Mouse (Mus musculus): ENCODE measurements around the gene Igdcc3. TPM values are rescaled to one million over a fixed set of nuclear protein-coding genes. Genes with fewer than 3 reads are reported as not detected.

The Igdcc3 gene
- total RNA-seq, 2 experiments from 2014 or later: 1.4 to 1.8 TPM

- DNase-seq (ENCODE audit: low spot score in 2 of 2): no peak
Observed at GRCm38 (mm10) chr9:65175939-65176871, 35.2 kb downstream of the Igdcc3 start.

GRCm38 (mm10) chr9:65177497-65177896 is 36.5 kb downstream of the Igdcc3 start:
- DNase-seq (ENCODE audit: low spot score in 2 of 2): no peak

GRCm38 (mm10) chr9:65177912-65178311 is 36.9 kb downstream of the Igdcc3 start:
- DNase-seq (ENCODE audit: low spot score in 2 of 2): no peak

DNA sequence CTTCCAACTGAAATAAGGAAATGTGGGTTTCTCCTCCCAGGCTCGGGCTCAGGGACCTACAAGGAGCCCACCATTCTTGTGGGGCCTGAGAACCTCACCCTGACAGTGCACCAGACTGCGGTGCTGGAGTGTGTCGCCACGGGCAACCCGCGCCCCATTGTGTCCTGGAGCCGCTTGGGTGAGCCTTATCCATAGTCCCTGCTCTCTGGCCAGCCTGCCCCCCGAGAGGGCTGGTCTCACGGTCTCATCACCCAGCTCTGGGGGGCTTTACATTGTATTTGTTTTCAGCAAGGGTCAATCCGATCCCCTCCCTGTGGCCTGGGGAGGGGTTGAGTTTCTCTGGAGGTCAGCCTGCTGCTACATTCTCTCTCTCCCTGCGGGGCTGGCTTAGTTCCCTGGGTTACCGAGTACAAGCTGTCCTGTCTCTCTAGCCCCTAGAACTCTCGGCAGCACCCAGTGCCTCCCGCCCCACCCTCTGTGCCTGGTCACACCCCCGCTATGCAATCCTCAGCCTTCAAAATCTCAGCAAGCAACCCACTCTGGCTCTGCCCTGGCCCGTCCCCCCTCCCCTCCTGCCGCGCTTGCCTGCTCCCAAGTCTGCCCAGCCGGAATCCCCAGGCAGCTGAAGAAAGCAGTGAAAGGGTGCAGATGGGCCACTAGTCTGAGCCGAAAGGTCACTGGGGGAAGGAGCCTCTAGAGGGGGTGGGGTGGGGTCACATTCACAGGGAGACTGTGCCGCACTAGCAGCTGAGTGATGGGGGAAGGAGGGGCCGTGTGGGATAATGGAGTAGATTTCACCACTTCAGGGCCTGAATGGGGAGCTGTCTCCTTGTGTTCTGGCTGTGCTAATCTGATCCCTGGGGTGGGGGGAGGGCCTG is 37.6 kb downstream of the Igdcc3 start:
- DNase-seq (ENCODE audit: low spot score in 2 of 2): no peak

GRCm38 (mm10) chr9:65179817-65180624 is 39.0 kb downstream of the Igdcc3 start:
- no peak for DNase-seq (ENCODE audit: low spot score in 2 of 2)

DNA sequence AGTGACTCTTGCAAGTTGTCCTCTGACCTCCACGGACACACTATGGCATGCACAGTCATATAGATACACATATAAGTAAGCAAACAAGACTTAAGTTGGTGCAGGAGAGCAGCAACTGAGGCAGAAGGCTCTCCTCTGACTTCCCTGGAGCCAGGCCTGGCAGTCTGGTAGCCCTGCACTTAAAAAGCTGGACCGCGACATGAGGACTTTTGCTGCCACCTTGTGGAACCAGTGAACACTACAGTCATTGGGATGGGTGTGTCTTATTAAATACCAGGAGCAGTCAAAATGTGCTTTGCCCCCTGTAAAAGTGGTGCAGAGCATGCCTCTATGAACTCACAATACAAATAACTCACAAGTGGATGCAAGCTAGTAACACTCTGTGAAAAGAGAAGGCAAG is 47.6 kb downstream of the Igdcc3 start:
- peak; percentile 78 to 80 for DNase-seq (ENCODE audit: low spot score in 2 of 2)

DNA sequence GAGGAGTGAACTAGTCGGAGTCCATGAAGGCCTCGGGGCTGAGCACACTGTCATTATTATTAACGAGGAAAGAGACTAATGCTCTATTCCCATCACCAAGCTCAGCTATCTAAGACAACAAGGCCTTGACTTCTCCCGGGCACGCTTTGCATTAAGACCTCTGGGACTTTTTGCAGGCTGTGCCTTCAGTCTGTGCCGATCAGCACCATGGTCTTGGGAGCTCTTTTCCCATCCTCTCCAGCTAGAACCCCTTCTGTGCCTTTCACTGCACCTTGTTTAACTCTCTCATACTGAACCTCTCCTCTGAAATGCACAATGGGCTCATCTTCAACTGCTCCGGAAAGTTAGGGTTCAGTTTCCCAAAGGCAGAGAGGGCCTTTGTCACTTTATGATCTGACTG is 49.3 kb downstream of the Igdcc3 start:
- DNase-seq (ENCODE audit: low spot score in 2 of 2): no peak

DNA sequence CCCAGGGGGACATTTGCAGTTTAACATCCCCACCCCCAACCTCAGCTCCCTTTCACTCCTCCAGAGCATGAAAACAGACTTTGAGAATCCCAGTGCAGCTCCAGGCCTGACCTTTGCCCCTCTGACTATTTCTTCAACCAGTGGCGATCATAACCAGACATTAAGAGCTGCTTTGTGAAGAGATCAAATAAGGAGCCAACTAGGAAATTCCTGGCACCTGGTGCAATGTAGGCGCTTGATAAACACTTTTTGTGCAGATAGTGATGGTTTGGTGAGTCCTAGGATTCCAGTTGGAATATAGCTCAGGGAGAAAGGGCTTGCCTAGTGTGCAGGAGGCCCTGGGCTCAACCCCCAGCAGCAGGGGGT is 50.4 kb downstream of the Igdcc3 start:
- no peak for DNase-seq (ENCODE audit: low spot score in 2 of 2)

- no peak for DNase-seq (ENCODE audit: low spot score in 2 of 2)
Observed at GRCm38 (mm10) chr9:65191755-65192469, 50.9 kb downstream of the Igdcc3 start.

DNA sequence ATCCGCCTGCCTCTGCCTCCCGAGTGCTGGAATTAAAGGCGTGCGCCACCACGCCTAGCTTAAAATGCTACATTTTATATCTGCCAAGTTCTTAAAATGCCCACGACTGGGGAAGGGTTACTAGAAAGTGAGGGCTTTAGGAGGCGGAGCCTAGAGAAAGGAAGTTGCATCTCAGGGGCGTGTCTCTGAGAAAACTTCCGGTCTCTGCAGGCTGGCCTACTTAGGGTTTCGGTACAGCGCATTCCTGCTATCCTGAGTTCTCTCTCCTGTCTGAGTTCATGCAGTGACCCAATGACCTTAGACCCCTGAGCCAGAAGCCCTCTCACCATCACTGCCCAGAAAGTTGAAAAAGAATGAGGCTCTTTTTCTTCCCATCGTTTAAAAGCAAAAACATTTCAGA is 52.2 kb downstream of the Igdcc3 start:
- DNase-seq (ENCODE audit: low spot score in 2 of 2): no peak

GRCm38 (mm10) chr9:65195053-65195452 is 54.1 kb downstream of the Igdcc3 start, which contains the start of gene Parp16:
Gene Parp16 (plus strand): TSS chr9:65195353.
- no peak for DNase-seq (ENCODE audit: low spot score in 2 of 2)

DNA sequence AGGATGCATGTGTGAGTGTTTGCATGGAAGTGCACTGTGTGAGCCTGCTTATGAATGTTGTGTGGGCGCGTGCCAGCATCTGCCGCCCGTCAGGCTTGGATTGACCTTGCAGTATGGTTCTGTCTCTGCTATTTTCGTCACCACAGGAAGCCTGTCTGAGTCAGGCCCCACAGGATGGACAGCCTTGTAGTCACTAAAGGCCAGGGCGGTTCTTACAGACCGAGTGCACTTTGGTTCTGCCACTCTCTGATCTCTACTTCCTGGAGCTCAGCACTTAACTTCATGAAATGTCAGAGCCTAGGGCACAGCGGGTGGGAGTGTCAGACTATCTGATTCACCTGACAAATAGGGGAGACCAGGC is 54.6 kb downstream of the Igdcc3 start:
- DNase-seq (ENCODE audit: low spot score in 2 of 2): peak in 1 of 2 experiments; percentile 49

- no peak for DNase-seq (ENCODE audit: low spot score in 2 of 2)
Observed at GRCm38 (mm10) chr9:65195982-65196737, 55.2 kb downstream of the Igdcc3 start.

DNA sequence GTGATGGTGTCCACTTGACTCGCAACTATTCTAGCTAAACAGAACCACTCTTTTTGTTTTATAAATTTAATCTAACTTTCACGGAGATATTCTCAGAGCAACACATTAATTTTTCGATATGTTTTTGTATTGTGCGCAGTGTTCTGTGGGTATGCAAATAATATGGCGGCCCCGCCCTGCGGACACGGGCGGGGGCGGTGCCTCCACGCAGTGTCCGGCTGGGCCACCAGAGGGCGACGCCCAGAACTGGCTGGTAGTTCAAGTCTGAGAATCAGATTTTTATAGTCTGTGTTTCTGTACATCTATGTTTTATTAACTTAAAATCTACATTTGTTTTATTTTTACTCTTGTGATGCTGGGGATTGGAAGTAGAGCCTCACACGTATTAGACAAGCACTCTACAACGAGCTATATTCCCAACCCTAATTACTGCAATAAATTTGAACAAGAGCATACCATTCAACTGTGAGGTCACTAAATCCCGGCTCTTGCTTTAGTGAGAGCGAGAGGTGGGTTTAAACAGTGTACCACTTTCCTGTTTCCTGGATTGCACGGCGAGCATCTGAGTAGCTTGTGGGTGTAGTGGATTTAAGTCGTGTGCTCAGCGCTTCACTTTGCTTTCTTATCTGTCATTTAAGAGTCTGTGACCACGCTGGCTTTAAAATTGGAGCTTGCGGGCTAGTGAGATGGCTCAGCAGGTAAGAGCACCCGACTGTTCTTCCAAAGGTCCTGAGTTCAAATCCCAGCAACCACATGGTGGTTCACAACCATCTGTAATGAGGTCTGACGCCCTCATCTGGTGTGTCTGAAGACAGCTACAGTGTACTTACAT is 56.0 kb downstream of the Igdcc3 start:
- DNase-seq (ENCODE audit: low spot score in 2 of 2): peak; percentile 96 to 98

GRCm38 (mm10) chr9:65197826-65198225 is 56.8 kb downstream of the Igdcc3 start:
- no peak for DNase-seq (ENCODE audit: low spot score in 2 of 2)

DNA sequence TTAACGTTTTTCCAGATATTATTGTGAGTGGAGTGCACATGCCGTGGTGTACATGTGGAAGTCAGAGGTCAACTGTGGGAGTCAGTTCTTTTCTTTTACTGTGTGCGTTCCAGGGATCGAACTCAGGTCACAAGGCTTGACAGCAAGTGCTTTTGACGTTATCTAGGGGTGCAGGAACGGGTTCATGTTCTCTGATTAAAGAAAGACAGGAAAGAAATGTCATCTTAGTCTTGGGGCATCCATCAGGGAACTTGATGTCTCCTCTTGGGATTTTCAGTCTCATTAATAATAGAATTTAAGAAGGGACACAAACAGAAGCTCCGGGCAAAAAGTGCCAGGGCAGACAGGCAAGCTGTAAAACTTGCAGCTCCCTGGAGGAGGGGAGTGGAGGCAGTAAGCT is 58.7 kb downstream of the Igdcc3 start:
- no peak for DNase-seq (ENCODE audit: low spot score in 2 of 2)

GRCm38 (mm10) chr9:65200606-65201005 is 59.6 kb downstream of the Igdcc3 start:
- DNase-seq (ENCODE audit: low spot score in 2 of 2): no peak

GRCm38 (mm10) chr9:65201021-65201380 is 60.0 kb downstream of the Igdcc3 start:
- DNase-seq (ENCODE audit: low spot score in 2 of 2): no peak
